Mouse (Mus musculus): Measurements from ENCODE around the gene Pgk2. TPM values are rescaled to one million over a fixed set of nuclear protein-coding genes. Genes with fewer than 3 reads are reported as not detected.
"Not testable (repeated sequence)": the region's sequence is repeated elsewhere in the genome, so short reads cannot be mapped to it uniquely, and the experiment has no call there.

Pgk2 gene
- not detected in 2 replicates for polyA plus RNA-seq (2016; fragmentation: Nextera tagmentation; extraction: Ambion mirVana)

DNA sequence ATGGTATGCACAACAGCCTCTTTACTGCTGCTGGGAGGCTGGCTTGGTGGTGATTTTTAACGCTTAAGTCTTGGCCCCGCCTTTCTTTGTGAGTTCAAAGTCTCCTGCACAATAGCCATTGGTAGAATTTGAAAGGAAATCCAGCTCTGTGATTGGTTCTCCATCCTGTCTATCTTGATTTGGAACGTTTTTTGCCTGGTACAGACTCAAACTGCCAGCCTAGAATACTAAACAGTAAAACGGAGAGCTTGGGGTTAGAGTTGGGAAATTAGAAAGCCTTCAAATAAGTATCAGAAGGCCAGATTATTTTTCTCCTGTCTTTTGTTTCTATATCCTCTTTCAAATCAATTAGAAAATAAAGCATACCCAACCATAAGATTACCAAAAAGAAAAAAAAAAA is at the start of gene Pgk2:
Gene Pgk2, minus strand, starts transcription at position 101 of the 400 bp plus-strand sequence.
- DNase-seq (ENCODE audit: low spot score) = no peak
- H3K4me1 ChIP-seq = no peaks in the 10 kb centered on the region
- WGBS = 78% methylated on average over 4 of the region's 4 CpGs
- no peaks in the 10 kb centered on the region for H3K27me3 ChIP-seq (ENCODE audit: insufficient read depth, poor library complexity, severe bottlenecking)
- H3K9me3 ChIP-seq = no peaks in the 10 kb centered on the region
- no peak within 1 kb of the TSS for H3K27ac ChIP-seq
- H3K36me3 ChIP-seq = no peaks in the 10 kb centered on the region
- H3K4me3 ChIP-seq = no peak within 1 kb of the TSS

GRCm38 (mm10) chr17:40252487-40252886 is 44.0 kb upstream of the Pgk2 start:
- WGBS = 69% methylated on average over 1 of the region's 1 CpGs
- Histone ChIP-seq H3K4me3 (no peak overlapping the region), H3K27ac (no peak overlapping the region), H3K4me1 (no peaks in the 10 kb centered on the region), H3K27me3 (ENCODE audit: insufficient read depth, poor library complexity, severe bottlenecking) (no peaks in the 10 kb centered on the region), H3K9me3 (no peaks in the 10 kb centered on the region), H3K36me3 (no peaks in the 10 kb centered on the region)
- DNase-seq (ENCODE audit: low spot score) = no peak

GRCm38 (mm10) chr17:40242135-40242534 is 33.7 kb upstream of the Pgk2 start, which contains the start of gene Crisp3:
Gene Crisp3 (minus strand): TSS chr17:40242288.
- Histone ChIP-seq H3K36me3 (no peaks in the 10 kb centered on the region), H3K27me3 (ENCODE audit: insufficient read depth, poor library complexity, severe bottlenecking) (no peaks in the 10 kb centered on the region), H3K4me3 (no peak within 1 kb of the TSS), H3K4me1 (no peaks in the 10 kb centered on the region), H3K27ac (no peak within 1 kb of the TSS), H3K9me3 (no peaks in the 10 kb centered on the region)
- DNase-seq (ENCODE audit: low spot score) = no peak

GRCm38 (mm10) chr17:40201803-40202202 is 6.6 kb downstream of the Pgk2 start:
- not testable (repeated sequence) for H3K27ac ChIP-seq; DNase-seq (ENCODE audit: low spot score); H3K36me3 ChIP-seq; H3K4me1 ChIP-seq; H3K27me3 ChIP-seq (ENCODE audit: insufficient read depth, poor library complexity, severe bottlenecking); H3K9me3 ChIP-seq; H3K4me3 ChIP-seq

DNA sequence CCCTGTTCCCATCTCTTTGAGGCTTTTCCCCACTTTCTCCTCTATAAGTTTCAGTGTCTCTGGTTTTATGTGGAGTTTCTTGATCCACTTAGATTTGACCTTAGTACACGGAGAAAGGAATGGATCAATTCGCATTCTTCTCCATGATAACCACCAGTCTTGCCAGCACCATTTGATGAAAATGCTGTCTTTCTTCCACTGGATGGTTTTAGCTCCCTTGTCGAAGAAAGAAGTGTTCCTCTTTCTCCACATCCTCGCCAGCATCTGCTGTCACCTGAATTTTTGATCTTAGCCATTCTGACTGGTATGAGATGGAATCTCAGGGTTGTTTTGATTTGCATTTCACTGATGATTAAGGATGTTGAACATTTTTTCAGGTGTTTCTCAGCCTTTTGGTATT is 18.2 kb downstream of the Pgk2 start:
- H3K9me3 ChIP-seq; H3K36me3 ChIP-seq; H3K27me3 ChIP-seq (ENCODE audit: insufficient read depth, poor library complexity, severe bottlenecking); H3K4me3 ChIP-seq; H3K4me1 ChIP-seq; H3K27ac ChIP-seq; DNase-seq (ENCODE audit: low spot score): not testable (repeated sequence)
- 81% methylated on average over 4 of the region's 4 CpGs for WGBS

- not testable (repeated sequence) for H3K27me3 ChIP-seq (ENCODE audit: insufficient read depth, poor library complexity, severe bottlenecking); H3K4me1 ChIP-seq; DNase-seq (ENCODE audit: low spot score); H3K4me3 ChIP-seq; H3K27ac ChIP-seq; H3K36me3 ChIP-seq; H3K9me3 ChIP-seq
- 41% methylated on average over 7 of the region's 8 CpGs for WGBS
These were observed 50.6 kb downstream of the Pgk2 start for GRCm38 (mm10) chr17:40157729-40158359.

Other genes starting within 250 kb of the Pgk2 start
- not detected in 2 replicates for gene AC192777.2, start 113.2 kb downstream of the Pgk2 start, polyA plus RNA-seq (2016; fragmentation: Nextera tagmentation; extraction: Ambion mirVana)
- not detected in 2 replicates for gene Crisp3, start 33.6 kb upstream of the Pgk2 start, polyA plus RNA-seq (2016; fragmentation: Nextera tagmentation; extraction: Ambion mirVana)
- not detected in 2 replicates for gene Crisp1, start 110.6 kb upstream of the Pgk2 start, polyA plus RNA-seq (2016; fragmentation: Nextera tagmentation; extraction: Ambion mirVana)

Data from heart, embryonic 10.5 days (tissue).